Mouse (Mus musculus) heart, embryonic 11.5 days (tissue): ENCODE measurements around the gene Trir. TPM values are rescaled to one million over a fixed set of nuclear protein-coding genes. Genes with fewer than 3 reads are reported as not detected.

Source experiments
- ATAC-seq: fragments of 200-750 bp; cut with Nextera tagmentation; replicated peaks from 2 replicates; pipeline ENCODE4 v1.8.0; 2017; ENCODE audit warnings: moderate library complexity; ENCODE audit not compliant: insufficient number of reproducible peaks, low FRiP score, low TSS enrichment
- H3K27ac ChIP-seq: fragments of 300-500 bp; sonication (generic); 2 replicates; pipeline ENCODE4 v1.5.1; 2014; ENCODE audit warnings: mild to moderate bottlenecking, low read depth, low read length
- H3K27me3 ChIP-seq: fragments of 300-500 bp; sonication (generic); 2 replicates; pipeline ENCODE4 v1.6.1; 2014; ENCODE audit warnings: mild to moderate bottlenecking, low read length, mixed read lengths; ENCODE audit not compliant: control insufficient read depth, insufficient read depth
- H3K36me3 ChIP-seq: fragments of 300-500 bp; sonication (generic); 2 replicates; pipeline ENCODE4 v1.6.1; 2014; ENCODE audit warnings: mild to moderate bottlenecking, low read length, moderate library complexity, mixed read lengths; ENCODE audit not compliant: control insufficient read depth, insufficient read depth
- H3K4me1 ChIP-seq: fragments of 300-500 bp; sonication (generic); 2 replicates; pipeline ENCODE4 v1.6.1; 2014; ENCODE audit warnings: low read length; ENCODE audit not compliant: control insufficient read depth, insufficient read depth
- H3K4me2 ChIP-seq: fragments of 300-500 bp; sonication (generic); 2 replicates; pipeline ENCODE4 v1.6.1; 2014; ENCODE audit warnings: mild to moderate bottlenecking, moderate library complexity
- H3K4me3 ChIP-seq: fragments of 300-500 bp; sonication (generic); 2 replicates; pipeline ENCODE4 v1.5.1; 2014; ENCODE audit warnings: low read depth, low read length
- H3K9ac ChIP-seq: fragments of 300-500 bp; sonication (generic); 2 replicates; pipeline ENCODE4 v1.6.1; 2014; ENCODE audit warnings: mild to moderate bottlenecking, low read depth, low read length, moderate library complexity
- H3K9me3 ChIP-seq: fragments of 300-500 bp; sonication (generic); replicated peaks from 2 replicates; pipeline ENCODE4 v1.6.1; 2016; ENCODE audit warnings: low read length; ENCODE audit not compliant: control insufficient read depth
- WGBS: fragments of 180-500 bp; shearing (Covaris S2); extraction: QIAGEN DNeasy Blood & Tissue Kit; methylation state at CpG from one replicate; pipeline ENCODE4 v1.1.7; 2014; ENCODE audit not compliant: insufficient replicate concordance; 5-methylcytosine and 5-hydroxymethylcytosine counted together
- polyA plus RNA-seq: library from polyadenylated mRNA; unstranded; fragments of >200 nt; fragmentation: Nextera tagmentation; extraction: Ambion mirVana; gene quantifications from 2 replicates; pipeline ENCODE4 v1.2.1, GENCODE M21; 2014

Gene Trir
- polyA plus RNA-seq, 1 experiment from 2014 or later = 101 TPM

GRCm38 (mm10) chr8:85067155-85067554 lies 40.5 kb downstream of the Trir start:
- Histone ChIP-seq H3K9ac (no peak overlapping the region), H3K4me1 (peaks cover 1% of the 10 kb centered on the region; the same call in 1 of the 2 replicates), H3K27ac (no peak overlapping the region), H3K9me3 (no peaks in the 10 kb centered on the region), H3K36me3 (peaks cover 3% of the 10 kb centered on the region; the same call in 1 of the 2 replicates), H3K4me3 (no peak overlapping the region), H3K4me2 (no peak overlapping the region), H3K27me3 (no peaks in the 10 kb centered on the region)
- whole genome bisulfite sequencing = 84% methylated on average over 2 of the region's 2 CpGs
- no peak for ATAC-seq

DNA sequence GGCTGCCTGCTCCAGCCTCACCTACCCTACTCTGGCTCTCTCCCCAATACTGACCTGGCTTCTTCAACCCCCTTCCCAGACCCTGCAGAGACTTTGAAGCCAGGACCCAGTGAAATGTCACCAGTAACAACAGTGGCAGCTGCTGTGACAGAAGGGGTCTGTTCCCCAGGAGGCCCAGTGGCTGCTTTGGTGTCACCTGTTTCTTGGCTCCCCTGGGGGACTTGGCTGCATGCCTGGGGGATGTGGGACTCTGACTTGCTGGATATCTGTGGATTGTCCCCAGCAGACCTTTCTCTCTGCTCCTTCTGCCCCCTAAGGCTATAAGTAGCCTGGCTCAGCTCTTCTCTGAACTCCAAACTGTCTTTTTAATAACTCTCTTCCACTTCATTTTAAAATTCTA lies 41.4 kb downstream of the Trir start, which contains the start of gene Gm5741:
TSS of gene Gm5741 (minus strand) at position 1 of the 400 bp plus-strand sequence.
- no peak for ATAC-seq
- H3K4me3 ChIP-seq = no peak within 1 kb of the TSS
- no peak within 1 kb of the TSS for H3K4me2 ChIP-seq
- peaks cover 3% of the 10 kb centered on the region; the same call in 1 of the 2 replicates for H3K36me3 ChIP-seq
- H3K9ac ChIP-seq = no peak within 1 kb of the TSS
- H3K9me3 ChIP-seq = no peaks in the 10 kb centered on the region
- H3K27ac ChIP-seq = no peak within 1 kb of the TSS
- no peaks in the 10 kb centered on the region for H3K27me3 ChIP-seq
- H3K4me1 ChIP-seq = peaks cover 8% of the 10 kb centered on the region

DNA sequence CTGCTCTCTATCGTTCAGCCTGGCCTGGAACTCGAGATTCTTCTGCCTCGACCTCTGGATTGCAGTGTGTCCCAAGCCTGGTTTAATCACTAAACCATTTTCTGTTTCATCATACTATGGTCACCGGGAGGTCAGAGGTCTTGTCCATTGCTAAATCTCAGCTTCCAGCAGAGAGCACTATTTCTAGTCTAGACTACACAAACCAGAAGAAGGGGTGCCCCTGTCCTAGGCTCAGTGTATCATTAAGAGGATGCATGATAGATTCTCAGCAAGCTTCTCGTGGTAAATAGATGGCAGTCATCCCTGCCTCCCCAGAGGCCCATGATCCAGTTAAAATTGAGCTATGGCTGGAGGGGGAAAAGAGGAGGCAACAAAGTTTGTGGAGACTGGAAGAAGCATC lies 44.4 kb downstream of the Trir start:
- Histone ChIP-seq H3K9me3 (no peaks in the 10 kb centered on the region), H3K36me3 (peaks cover 21% of the 10 kb centered on the region), H3K27me3 (no peaks in the 10 kb centered on the region), H3K4me3 (peak overlapping the region; percentile 97), H3K4me1 (peaks cover 8% of the 10 kb centered on the region), H3K4me2 (peak overlapping the region; percentile 80), H3K9ac (peak overlapping the region; percentile 97), H3K27ac (peak overlapping the region; percentile 96; the same call in 1 of the 2 replicates)
- ATAC-seq = no peak
- WGBS = 86% methylated on average over 5 of the region's 5 CpGs

- Histone ChIP-seq H3K36me3 (peaks cover 27% of the 10 kb centered on the region), H3K27me3 (no peaks in the 10 kb centered on the region), H3K9me3 (no peaks in the 10 kb centered on the region), H3K4me1 (peaks cover 8% of the 10 kb centered on the region), H3K27ac (peak within 1 kb of the TSS; percentile 96), H3K9ac (peak within 1 kb of the TSS; percentile 97), H3K4me3 (peak within 1 kb of the TSS; percentile 97), H3K4me2 (peak within 1 kb of the TSS; percentile 80)
- ATAC-seq = peak; percentile 81
- WGBS = under 1% methylated on average over 68 of the region's 68 CpGs
Observed at GRCm38 (mm10) chr8:85071514-85072281, 45.1 kb downstream of the Trir start, which contains the start of gene Dhps. TSS of gene Dhps (plus strand) at chr8:85071757.

- H3K9ac ChIP-seq = peak overlapping the region; percentile 97
- H3K36me3 ChIP-seq = peaks cover 28% of the 10 kb centered on the region
- no peaks in the 10 kb centered on the region for H3K9me3 ChIP-seq
- H3K27me3 ChIP-seq = no peaks in the 10 kb centered on the region
- WGBS = 31% methylated on average over 9 of the region's 9 CpGs
- no peak for ATAC-seq
- peak overlapping the region; percentile 97 for H3K4me3 ChIP-seq
- peak overlapping the region; percentile 80 for H3K4me2 ChIP-seq
- H3K4me1 ChIP-seq = peaks cover 8% of the 10 kb centered on the region
- peak overlapping the region; percentile 96; the same call in 1 of the 2 replicates for H3K27ac ChIP-seq
Observed at GRCm38 (mm10) chr8:85072364-85072929, 45.8 kb downstream of the Trir start.

- Histone ChIP-seq H3K27me3 (no peaks in the 10 kb centered on the region), H3K36me3 (peaks cover 28% of the 10 kb centered on the region), H3K27ac (no peak overlapping the region), H3K4me3 (no peak overlapping the region), H3K4me1 (peaks cover 8% of the 10 kb centered on the region), H3K9ac (no peak overlapping the region), H3K9me3 (no peaks in the 10 kb centered on the region), H3K4me2 (no peak overlapping the region)
- WGBS = 85% methylated on average over 15 of the region's 15 CpGs
- no peak for ATAC-seq
Observed at GRCm38 (mm10) chr8:85073041-85073612, 46.5 kb downstream of the Trir start.

DNA sequence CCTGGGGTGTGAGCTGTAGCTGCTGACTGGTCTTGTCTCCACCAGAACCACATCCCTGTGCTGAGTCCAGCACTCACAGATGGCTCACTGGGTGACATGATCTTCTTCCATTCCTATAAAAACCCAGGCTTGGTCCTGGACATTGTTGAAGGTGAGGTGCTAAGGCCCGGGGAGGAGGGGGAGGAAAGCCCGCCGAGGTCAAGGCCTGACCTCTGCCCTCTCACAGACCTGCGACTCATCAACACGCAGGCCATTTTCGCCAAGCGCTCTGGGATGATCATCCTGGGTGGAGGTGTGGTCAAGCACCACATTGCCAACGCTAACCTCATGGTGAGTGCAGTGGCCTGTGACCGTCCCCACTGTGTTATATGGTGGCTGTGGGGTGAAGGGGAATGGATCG lies 47.5 kb downstream of the Trir start:
- WGBS = 90% methylated on average over 10 of the region's 10 CpGs
- peaks cover 28% of the 10 kb centered on the region for H3K36me3 ChIP-seq
- no peak for ATAC-seq

GRCm38 (mm10) chr8:85074617-85075016 lies 48.0 kb downstream of the Trir start:
- WGBS = 89% methylated on average over 10 of the region's 10 CpGs
- no peak overlapping the region for H3K9ac ChIP-seq
- no peak overlapping the region for H3K4me3 ChIP-seq

More for the DNA sequence above, 47.5 kb downstream of the Trir start:
- H3K4me1 ChIP-seq = peaks cover 8% of the 10 kb centered on the region
- no peaks in the 10 kb centered on the region for H3K27me3 ChIP-seq
- no peak overlapping the region for H3K27ac ChIP-seq
- H3K4me2 ChIP-seq = no peak overlapping the region
- no peaks in the 10 kb centered on the region for H3K9me3 ChIP-seq
- no peak overlapping the region for H3K4me3 ChIP-seq
- no peak overlapping the region for H3K9ac ChIP-seq

More at GRCm38 (mm10) chr8:85074617-85075016, 48.0 kb downstream of the Trir start:
- ATAC-seq = no peak
- no peak overlapping the region for H3K4me2 ChIP-seq
- H3K36me3 ChIP-seq = peaks cover 28% of the 10 kb centered on the region
- peaks cover 11% of the 10 kb centered on the region for H3K4me1 ChIP-seq
- H3K9me3 ChIP-seq = no peaks in the 10 kb centered on the region
- H3K27me3 ChIP-seq = no peaks in the 10 kb centered on the region
- no peak overlapping the region for H3K27ac ChIP-seq
